Mouse (Mus musculus) neural tube, embryonic 10.5 days (tissue): ENCODE measurements around the gene Gm6760.

Experiments used
- DNase-seq: peaks from one replicate; pipeline ENCODE4 v3.0.0-alpha.2; 2017; ENCODE audit warnings: low spot score; ENCODE audit errors: extremely low spot score

Gm6760 gene

DNA sequence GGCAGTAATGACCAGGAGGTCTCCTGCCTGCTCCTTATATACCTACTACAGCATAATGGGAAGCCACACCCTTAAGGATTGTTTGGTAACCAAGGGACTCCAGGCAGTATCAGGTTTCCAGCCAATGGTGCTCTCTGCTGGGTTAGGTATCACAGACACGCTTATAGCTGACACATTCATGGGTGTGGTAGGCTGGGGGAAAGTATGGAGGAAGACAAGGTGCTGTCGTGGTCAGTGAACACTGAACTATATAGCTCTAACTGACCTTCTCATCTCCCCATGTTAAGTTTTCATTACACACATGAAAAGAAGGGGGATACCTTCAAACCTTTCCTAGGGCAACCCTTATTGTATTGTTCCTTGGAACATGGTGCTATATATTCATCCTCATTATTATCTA lies at the start of gene Gm6760:
Gene Gm6760 (minus strand): TSS at position 101 of the 400 bp plus-strand sequence.
- no peak for DNase-seq

- no peak for DNase-seq
Measured at GRCm38 (mm10) chrX:64181246-64181645, 29.2 kb upstream of the Gm6760 start.

DNA sequence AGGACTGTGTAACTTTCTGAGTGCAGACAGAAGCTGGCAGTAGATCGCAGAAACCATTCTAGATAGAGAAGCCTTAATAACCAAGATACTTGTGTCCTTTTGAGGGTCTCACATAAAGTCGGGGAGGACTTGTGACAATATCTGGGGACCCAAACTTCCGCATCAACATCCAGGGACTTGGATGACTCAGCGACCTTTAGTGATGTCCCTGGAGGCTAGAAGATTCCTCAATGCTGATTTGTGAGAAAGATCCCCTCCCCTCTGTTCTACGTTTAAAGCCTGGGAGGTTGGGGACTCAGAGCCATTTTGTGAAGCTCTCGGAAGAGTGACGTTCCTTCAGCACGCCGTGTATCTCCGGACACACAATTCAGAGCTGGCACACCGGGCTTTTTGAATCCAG lies 21.2 kb upstream of the Gm6760 start, which contains the start of gene 3830417A13Rik:
Gene 3830417A13Rik (plus strand): TSS at position 301 of the 400 bp plus-strand sequence.
- no peak for DNase-seq
